Mouse (Mus musculus): ENCODE data around the gene Tspan33.
"Not testable (repeated sequence)": the region's sequence is repeated elsewhere in the genome, so short reads cannot be mapped to it uniquely, and the experiment has no call there.

GRCm38 (mm10) chr6:29679947-29680550 is 14.0 kb upstream of the Tspan33 start:
- TF ChIP-seq CTCF, EP300 (IDR thresholded peaks at IDR 0.05): not testable (repeated sequence)

Measured in lung, postnatal 0 days (tissue).